Mouse (Mus musculus): ENCODE measurements at regions not wholly inside any gene's neighbourhood (a gene's known extent, or its start where the extent isn't known, plus 50 kb on each side); places are given as distances from the start of the nearest gene placed in this dataset.

- H3K27me3 ChIP-seq (replicated peaks; ENCODE audit: insufficient read depth, low read length) = no peaks in the 10 kb centered on the region
- H3K4me2 ChIP-seq (replicated peaks; ENCODE audit: low read depth, low read length) = no peak overlapping the region
- H3K4me3 ChIP-seq (ENCODE audit: low read depth, low read length) = no peak overlapping the region
- no peak overlapping the region for H3K9ac ChIP-seq (replicated peaks; ENCODE audit: low read depth)
- no peaks in the 10 kb centered on the region for H3K4me1 ChIP-seq (ENCODE audit: insufficient read depth, low read depth, low read length)
- no peaks in the 10 kb centered on the region for H3K36me3 ChIP-seq (ENCODE audit: insufficient read depth, low read length)
- TF ChIP-seq EP300 (IDR thresholded peaks at IDR 0.05) (no peak), CTCF (IDR thresholded peaks at IDR 0.05) (no peak)
- no peak overlapping the region for H3K27ac ChIP-seq (ENCODE audit: low read length)
- ATAC-seq = no peak
- WGBS = 48% methylated on average over 11 of the region's 11 CpGs
- DNase-seq (ENCODE audit: low spot score) = no peak
- no peaks in the 10 kb centered on the region for H3K9me3 ChIP-seq (ENCODE audit: low read length)
Observed at GRCm38 (mm10) chr1:55915940-55916339, 510.2 kb downstream of the Plcl1 start.

DNA sequence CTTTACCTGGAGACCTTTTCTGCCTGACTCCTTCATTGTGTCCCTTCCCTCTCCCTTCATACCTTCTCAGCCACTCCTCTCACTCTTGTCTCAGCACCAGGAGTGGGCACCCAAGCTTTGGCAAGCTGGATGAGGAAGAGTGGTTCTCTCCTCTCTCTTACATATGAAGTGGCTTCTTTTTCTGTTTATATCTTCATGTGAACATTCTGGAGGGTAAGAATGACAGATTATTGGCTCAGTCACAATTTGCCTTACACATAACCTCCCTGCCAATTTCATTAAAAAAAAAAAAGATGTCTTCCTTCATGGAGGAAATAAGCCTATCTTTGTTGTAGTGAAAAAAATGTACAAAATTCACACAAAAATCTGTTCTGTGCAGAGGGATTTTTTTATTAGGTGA lies 513.8 kb downstream of the Plcl1 start:
- Histone ChIP-seq H3K4me3 (ENCODE audit: low read depth, low read length) (no peak overlapping the region), H3K4me2 (replicated peaks; ENCODE audit: low read depth, low read length) (no peak overlapping the region), H3K36me3 (ENCODE audit: insufficient read depth, low read length) (no peaks in the 10 kb centered on the region), H3K4me1 (ENCODE audit: insufficient read depth, low read depth, low read length) (no peaks in the 10 kb centered on the region), H3K27ac (ENCODE audit: low read length) (no peak overlapping the region), H3K27me3 (replicated peaks; ENCODE audit: insufficient read depth, low read length) (no peaks in the 10 kb centered on the region), H3K9ac (replicated peaks; ENCODE audit: low read depth) (no peak overlapping the region), H3K9me3 (ENCODE audit: low read length) (no peaks in the 10 kb centered on the region)
- DNase-seq (ENCODE audit: low spot score) (no peak), ATAC-seq (no peak)
- TF ChIP-seq EP300 (IDR thresholded peaks at IDR 0.05) = no peak
- no peak for TF ChIP-seq CTCF (IDR thresholded peaks at IDR 0.05)

GRCm38 (mm10) chr1:55946786-55947549 lies 541.2 kb downstream of the Plcl1 start:
- Histone ChIP-seq H3K27ac (ENCODE audit: low read length) (no peak overlapping the region), H3K4me2 (replicated peaks; ENCODE audit: low read depth, low read length) (no peak overlapping the region), H3K36me3 (ENCODE audit: insufficient read depth, low read length) (no peaks in the 10 kb centered on the region), H3K4me1 (ENCODE audit: insufficient read depth, low read depth, low read length) (no peaks in the 10 kb centered on the region), H3K27me3 (replicated peaks; ENCODE audit: insufficient read depth, low read length) (no peaks in the 10 kb centered on the region), H3K9me3 (ENCODE audit: low read length) (no peaks in the 10 kb centered on the region), H3K4me3 (ENCODE audit: low read depth, low read length) (no peak overlapping the region), H3K9ac (replicated peaks; ENCODE audit: low read depth) (no peak overlapping the region)
- DNase-seq (ENCODE audit: low spot score) (no peak), ATAC-seq (no peak)
- TF ChIP-seq EP300 (IDR thresholded peaks at IDR 0.05) (no peak), CTCF (IDR thresholded peaks at IDR 0.05) (no peak)
- WGBS = 46% methylated on average over 3 of the region's 3 CpGs

GRCm38 (mm10) chr1:55947618-55948283 lies 542.0 kb downstream of the Plcl1 start:
- Histone ChIP-seq H3K9me3 (ENCODE audit: low read length) (no peaks in the 10 kb centered on the region), H3K27ac (ENCODE audit: low read length) (no peak overlapping the region), H3K4me3 (ENCODE audit: low read depth, low read length) (no peak overlapping the region), H3K4me2 (replicated peaks; ENCODE audit: low read depth, low read length) (no peak overlapping the region), H3K36me3 (ENCODE audit: insufficient read depth, low read length) (no peaks in the 10 kb centered on the region), H3K27me3 (replicated peaks; ENCODE audit: insufficient read depth, low read length) (no peaks in the 10 kb centered on the region), H3K4me1 (ENCODE audit: insufficient read depth, low read depth, low read length) (no peaks in the 10 kb centered on the region), H3K9ac (replicated peaks; ENCODE audit: low read depth) (no peak overlapping the region)
- DNase-seq (ENCODE audit: low spot score) = no peak
- 71% methylated on average over 5 of the region's 5 CpGs for WGBS
- no peak for ATAC-seq
- TF ChIP-seq CTCF (IDR thresholded peaks at IDR 0.05) (no peak), EP300 (IDR thresholded peaks at IDR 0.05) (no peak)

DNA sequence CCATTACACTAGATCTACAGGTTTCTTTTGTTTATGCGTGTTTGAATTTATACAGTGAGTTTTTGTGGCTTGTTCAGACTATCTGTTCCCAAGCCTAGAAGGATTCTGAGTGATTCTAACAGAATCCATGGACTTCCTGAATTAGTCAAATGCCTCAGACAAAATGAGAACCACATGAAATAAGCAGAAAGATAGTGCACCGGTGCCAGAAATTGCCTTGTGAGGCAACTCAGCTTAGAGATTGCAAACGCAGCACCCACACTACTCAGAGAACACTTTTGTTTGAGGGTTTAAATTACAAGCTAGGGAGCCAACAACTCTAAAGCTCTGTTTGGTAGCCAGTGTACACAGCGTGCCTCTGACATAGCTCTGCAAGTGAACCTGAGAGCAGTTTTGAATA lies 543.9 kb downstream of the Plcl1 start:
- Histone ChIP-seq H3K27me3 (replicated peaks; ENCODE audit: insufficient read depth, low read length) (no peaks in the 10 kb centered on the region), H3K9me3 (ENCODE audit: low read length) (no peaks in the 10 kb centered on the region), H3K4me2 (replicated peaks; ENCODE audit: low read depth, low read length) (no peak overlapping the region), H3K36me3 (ENCODE audit: insufficient read depth, low read length) (no peaks in the 10 kb centered on the region), H3K9ac (replicated peaks; ENCODE audit: low read depth) (no peak overlapping the region), H3K4me1 (ENCODE audit: insufficient read depth, low read depth, low read length) (no peaks in the 10 kb centered on the region), H3K27ac (ENCODE audit: low read length) (no peak overlapping the region), H3K4me3 (ENCODE audit: low read depth, low read length) (no peak overlapping the region)
- ATAC-seq = no peak
- no peak for DNase-seq (ENCODE audit: low spot score)
- 82% methylated on average over 4 of the region's 4 CpGs for WGBS
- no peak for TF ChIP-seq CTCF (IDR thresholded peaks at IDR 0.05)
- no peak for TF ChIP-seq EP300 (IDR thresholded peaks at IDR 0.05)

DNA sequence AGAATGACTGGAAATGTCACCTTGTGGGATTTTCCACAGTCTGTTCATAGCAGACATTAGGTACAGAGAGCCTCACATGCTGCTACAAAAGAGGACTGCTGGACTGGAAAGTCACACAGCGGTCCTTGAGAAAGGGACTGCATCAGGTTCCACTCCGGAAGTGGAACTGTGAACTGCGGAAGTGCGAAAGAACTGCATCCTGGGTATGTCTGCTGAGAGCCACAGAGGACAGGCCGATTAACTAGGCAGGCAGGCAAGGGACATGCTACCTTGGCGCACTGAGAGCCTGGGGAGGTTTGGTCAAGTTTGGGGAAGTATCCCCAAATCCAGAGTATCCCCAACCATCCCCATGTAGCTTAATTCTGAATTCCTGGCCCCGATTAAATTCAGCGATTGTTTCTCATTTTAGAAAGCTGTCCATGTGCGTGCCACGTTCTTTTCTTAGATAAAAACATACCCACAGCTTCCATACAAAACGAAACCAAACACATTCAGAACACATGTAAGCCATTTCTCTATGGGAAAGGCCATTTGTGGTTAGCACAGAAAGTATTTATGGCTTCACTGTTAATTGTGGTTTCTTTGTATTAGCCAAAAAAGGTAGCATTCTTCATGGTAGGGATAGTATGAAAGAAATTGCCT lies 552.2 kb downstream of the Plcl1 start:
- H3K27me3 ChIP-seq (replicated peaks; ENCODE audit: insufficient read depth, low read length) = no peaks in the 10 kb centered on the region
- no peak overlapping the region for H3K27ac ChIP-seq (ENCODE audit: low read length)
- TF ChIP-seq EP300 (IDR thresholded peaks at IDR 0.05) (no peak), CTCF (IDR thresholded peaks at IDR 0.05) (no peak)
- no peak overlapping the region for H3K9ac ChIP-seq (replicated peaks; ENCODE audit: low read depth)
- WGBS = 82% methylated on average over 11 of the region's 11 CpGs
- ATAC-seq (no peak), DNase-seq (ENCODE audit: low spot score) (no peak)
- no peak overlapping the region for H3K4me3 ChIP-seq (ENCODE audit: low read depth, low read length)
- H3K4me1 ChIP-seq (ENCODE audit: insufficient read depth, low read depth, low read length) = no peaks in the 10 kb centered on the region
- H3K9me3 ChIP-seq (ENCODE audit: low read length) = no peaks in the 10 kb centered on the region
- no peak overlapping the region for H3K4me2 ChIP-seq (replicated peaks; ENCODE audit: low read depth, low read length)
- H3K36me3 ChIP-seq (ENCODE audit: insufficient read depth, low read length) = no peaks in the 10 kb centered on the region

Data from lung, postnatal 0 days (tissue).